In the genomic region with DNA sequence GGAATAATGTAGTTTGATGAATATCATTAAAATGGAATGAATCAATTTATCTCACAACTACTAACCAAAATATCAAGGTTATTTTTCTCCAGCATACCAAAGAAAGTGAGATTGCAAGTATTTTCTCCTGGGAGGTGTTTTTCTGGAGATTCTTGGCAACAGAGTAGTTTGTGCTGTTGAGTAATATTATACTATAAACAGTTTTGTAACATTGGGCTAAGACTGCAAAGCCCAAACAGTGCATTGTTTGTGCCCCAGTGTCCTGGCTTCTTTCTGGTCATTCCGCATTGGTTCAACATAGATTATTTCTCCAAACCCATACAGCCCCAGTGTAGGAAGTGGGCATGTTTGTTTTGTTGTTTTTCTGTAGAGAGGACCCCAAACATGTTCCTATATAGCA, we compare ENCODE assay signal across 15 mouse cellular contexts.
"Had no signal": no experiment of that assay in that cellular context is flagged by ENCODE, and none has a peak within 500 bp of the region (broad histone marks: within the 10 kb centered on the region; RNA-seq: fewer than 3 reads in every experiment).

No protein-coding gene starts in this region.

- H3K9ac ChIP-seq: intestine, embryonic 15.5 days; kidney, embryonic 15.5 days; limb, embryonic 13.5 days; liver, embryonic 15.5 days had no signal

- H3K4me2 ChIP-seq: intestine, embryonic 15.5 days; kidney, embryonic 15.5 days; limb, embryonic 13.5 days; liver, embryonic 15.5 days had no signal

- H3K9me3 ChIP-seq: intestine, embryonic 15.5 days; kidney, embryonic 15.5 days; limb, embryonic 10.5 days; limb, embryonic 13.5 days; liver, embryonic 15.5 days had no signal

- H3K4me3 ChIP-seq: intestine, embryonic 15.5 days; kidney, embryonic 15.5 days; limb, embryonic 10.5 days; limb, embryonic 13.5 days; liver, embryonic 15.5 days had no signal

- H3K27ac ChIP-seq: intestine, embryonic 15.5 days; kidney, embryonic 15.5 days; limb, embryonic 10.5 days; limb, embryonic 13.5 days; liver, embryonic 15.5 days; macrophage had no signal

- H3K4me1 ChIP-seq: intestine, embryonic 15.5 days; limb, embryonic 10.5 days; liver, embryonic 15.5 days had no signal

- H3K36me3 ChIP-seq: intestine, embryonic 15.5 days; kidney, embryonic 15.5 days; limb, embryonic 10.5 days; limb, embryonic 13.5 days; liver, embryonic 15.5 days had no signal

- ATAC-seq: intestine, embryonic 15.5 days had no signal

- DNase-seq: kidney, adult 11 months; kidney, adult 8-10 months; kidney, postnatal 10 days; kidney, postnatal 36 days; liver; lung, adult 2 months; lung, postnatal 10 days; thymus, adult 18-20 months; thymus, postnatal 36 days had no signal

- H3K27me3 ChIP-seq: intestine, embryonic 15.5 days; kidney, embryonic 15.5 days; limb, embryonic 13.5 days; liver, embryonic 15.5 days had no signal
